Mouse (Mus musculus) C2C12 (cell line): ENCODE measurements around the gene Ndufa11.

Source experiments
- CEBPB ChIP-seq: IDR thresholded peaks from one replicate; pipeline ENCODE4 v1.6.1; 2011; ENCODE audit warnings: low read depth, mild to moderate bottlenecking, control low read depth, moderate library complexity
- CTCF ChIP-seq: IDR thresholded peaks from one replicate; pipeline ENCODE4 v1.5.1; 2011; ENCODE audit not compliant: control insufficient read depth, insufficient read depth, insufficient read length
- MAX ChIP-seq: IDR thresholded peaks from one replicate; pipeline ENCODE4 v1.6.1; 2011; ENCODE audit warnings: mild to moderate bottlenecking, control low read depth
- USF1 ChIP-seq: IDR thresholded peaks from one replicate; pipeline ENCODE4 v1.6.1; 2011; ENCODE audit warnings: low read depth, mild to moderate bottlenecking, control low read depth, moderate library complexity

- TF ChIP-seq CTCF (no peak), MAX (no peak), USF1 (no peak), CEBPB (no peak)
Observed at GRCm38 (mm10) chr17:56740788-56741160, 23.2 kb downstream of the Ndufa11 start.
